Mouse (Mus musculus) intestine, embryonic 14.5 days (tissue): ENCODE measurements around the gene Gars. TPM values are rescaled to one million over a fixed set of nuclear protein-coding genes. Genes with fewer than 3 reads are reported as not detected.

ENCODE experiments used
- ATAC-seq: fragments of 200-750 bp; cut with Nextera tagmentation; replicated peaks from 2 replicates; pipeline ENCODE4 v1.8.0; 2017; ENCODE audit warnings: low read depth, moderate number of reproducible peaks, moderate TSS enrichment, moderate library complexity; ENCODE audit not compliant: low FRiP score, low TSS enrichment
- DNase-seq: peaks from one replicate; pipeline ENCODE4 v3.0.0-alpha.2; 2018; ENCODE audit warnings: low spot score
- H3K27ac ChIP-seq: fragments of 300-500 bp; sonication (generic); 2 replicates; pipeline ENCODE4 v1.5.1; 2014; ENCODE audit warnings: low read depth, mild to moderate bottlenecking, control low read depth
- H3K27me3 ChIP-seq: fragments of 300-500 bp; sonication (generic); replicated peaks from 2 replicates; pipeline ENCODE4 v1.6.1; 2014; ENCODE audit warnings: low read length, control low read depth; ENCODE audit not compliant: control insufficient read depth, insufficient read depth
- H3K36me3 ChIP-seq: fragments of 300-500 bp; sonication (generic); 2 replicates; pipeline ENCODE4 v1.6.1; 2014; ENCODE audit warnings: low read length, control low read depth; ENCODE audit not compliant: control insufficient read depth, insufficient read depth
- H3K4me1 ChIP-seq: fragments of 300-500 bp; sonication (generic); replicated peaks from 2 replicates; pipeline ENCODE4 v1.6.1; 2014; ENCODE audit warnings: low read length, control low read depth, mixed read lengths; ENCODE audit not compliant: control insufficient read depth, insufficient read depth
- H3K4me2 ChIP-seq: fragments of 300-500 bp; sonication (generic); 2 replicates; pipeline ENCODE4 v1.6.1; 2014; ENCODE audit warnings: low read length
- H3K4me3 ChIP-seq: fragments of 300-500 bp; sonication (generic); 2 replicates; pipeline ENCODE4 v1.5.1; 2014; ENCODE audit warnings: low read depth, low read length, control low read depth, mixed read lengths
- H3K9ac ChIP-seq: fragments of 300-500 bp; sonication (generic); 2 replicates; pipeline ENCODE4 v1.6.1; 2014; ENCODE audit warnings: mild to moderate bottlenecking, low read length
- H3K9me3 ChIP-seq: fragments of 300-500 bp; sonication (generic); 2 replicates; pipeline ENCODE4 v1.6.1; 2016; ENCODE audit warnings: low read length, control low read depth; ENCODE audit not compliant: control insufficient read depth
- WGBS: fragments of 180-500 bp; shearing (Covaris S2); extraction: QIAGEN DNeasy Blood & Tissue Kit; methylation state at CpG from one replicate; pipeline ENCODE4 v1.1.7; 2014; 5-methylcytosine and 5-hydroxymethylcytosine counted together
- polyA plus RNA-seq: library from polyadenylated mRNA; unstranded; fragments of >200 nt; fragmentation: Nextera tagmentation; extraction: Ambion mirVana; gene quantifications from 2 replicates; pipeline ENCODE4 v1.2.1, GENCODE M21; 2014

Gars gene
- polyA plus RNA-seq, 1 experiment from 2014 or later = 173 TPM

DNA sequence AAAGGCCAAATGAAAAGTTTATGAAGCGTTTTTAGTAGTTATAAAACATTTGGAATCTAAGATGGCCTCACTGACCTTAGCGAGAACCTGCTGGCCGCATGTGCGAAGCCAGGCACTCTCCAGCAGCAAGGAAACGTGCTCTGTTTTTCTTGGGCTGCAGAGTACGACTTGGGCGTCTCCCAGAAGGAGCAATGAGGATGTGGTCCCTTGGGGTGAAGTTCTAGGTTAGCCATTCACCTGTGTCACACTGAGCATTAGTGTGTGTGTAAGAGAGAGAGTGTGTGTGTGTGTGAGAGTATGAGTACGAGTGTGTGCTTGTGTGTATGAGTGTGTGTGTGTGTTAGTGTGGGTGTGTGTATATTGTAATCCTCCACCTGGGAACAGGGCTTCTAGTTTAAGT, 5.4 kb downstream of the Gars start:
- DNase-seq (no peak), ATAC-seq (no peak)
- H3K27me3 ChIP-seq = no peaks in the 10 kb centered on the region

DNA sequence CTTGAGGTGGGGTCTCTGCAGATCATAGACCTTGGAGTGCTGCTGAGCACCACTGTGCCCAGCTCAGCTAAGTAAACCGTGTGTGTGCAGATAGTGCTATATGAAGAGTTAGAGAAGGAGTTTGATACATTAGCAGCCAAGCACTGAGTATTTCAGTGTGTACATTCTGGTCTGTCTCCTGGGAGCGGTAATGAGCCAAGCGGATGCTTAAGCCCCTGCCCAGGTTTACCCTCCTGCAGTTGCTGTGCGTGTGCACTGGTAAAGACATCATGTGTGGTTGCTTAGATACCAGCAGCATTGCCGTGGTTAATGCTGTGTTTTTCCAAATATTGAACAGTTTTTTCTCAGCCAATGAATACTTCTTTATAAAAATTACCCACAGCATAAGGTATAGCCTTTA, 6.7 kb downstream of the Gars start:
- no peak overlapping the region for H3K9ac ChIP-seq
- H3K36me3 ChIP-seq = peaks cover 24% of the 10 kb centered on the region
- H3K4me2 ChIP-seq = no peak overlapping the region
- no peaks in the 10 kb centered on the region for H3K9me3 ChIP-seq
- DNase-seq (no peak), ATAC-seq (no peak)
- H3K27me3 ChIP-seq = no peaks in the 10 kb centered on the region
- no peaks in the 10 kb centered on the region; the same call in 1 of the 2 replicates for H3K4me1 ChIP-seq
- H3K27ac ChIP-seq = no peak overlapping the region
- H3K4me3 ChIP-seq = no peak overlapping the region
- WGBS = 74% methylated on average over 5 of the region's 5 CpGs

More for the DNA sequence above, 5.4 kb downstream of the Gars start:
- peaks cover 14% of the 10 kb centered on the region for H3K36me3 ChIP-seq
- no peaks in the 10 kb centered on the region for H3K9me3 ChIP-seq
- no peak overlapping the region for H3K4me3 ChIP-seq
- WGBS = 73% methylated on average over 8 of the region's 8 CpGs
- no peak overlapping the region for H3K27ac ChIP-seq
- no peak overlapping the region for H3K9ac ChIP-seq
- peaks cover 5% of the 10 kb centered on the region; the same call in 1 of the 2 replicates for H3K4me1 ChIP-seq
- no peak overlapping the region for H3K4me2 ChIP-seq

DNA sequence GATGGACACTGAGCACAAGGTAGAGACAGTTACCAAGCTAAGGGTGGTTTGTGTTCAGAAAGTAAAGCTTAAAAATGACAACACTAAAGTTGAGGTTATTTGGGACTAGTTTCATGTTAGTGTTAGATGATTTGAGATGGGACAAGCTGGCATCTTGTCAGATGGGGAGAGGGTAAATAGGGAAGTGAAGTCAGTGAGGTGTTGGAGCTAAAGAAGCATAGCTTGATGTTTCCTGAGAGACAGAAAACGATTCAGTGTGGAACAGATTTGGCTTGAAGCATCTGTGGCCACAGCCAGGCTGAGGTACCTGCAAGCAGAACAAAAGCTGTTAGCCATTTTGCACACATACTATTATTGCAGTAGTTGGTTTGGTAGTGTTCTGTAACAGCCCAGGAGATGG, 7.5 kb downstream of the Gars start:
- no peak overlapping the region for H3K4me2 ChIP-seq
- peaks cover 32% of the 10 kb centered on the region for H3K36me3 ChIP-seq
- no peaks in the 10 kb centered on the region; the same call in 1 of the 2 replicates for H3K4me1 ChIP-seq
- H3K9me3 ChIP-seq = no peaks in the 10 kb centered on the region
- WGBS = 74% methylated on average over 1 of the region's 1 CpGs
- no peak overlapping the region for H3K4me3 ChIP-seq
- H3K9ac ChIP-seq = no peak overlapping the region
- H3K27ac ChIP-seq = no peak overlapping the region
- ATAC-seq (no peak), DNase-seq (no peak)
- no peaks in the 10 kb centered on the region for H3K27me3 ChIP-seq

DNA sequence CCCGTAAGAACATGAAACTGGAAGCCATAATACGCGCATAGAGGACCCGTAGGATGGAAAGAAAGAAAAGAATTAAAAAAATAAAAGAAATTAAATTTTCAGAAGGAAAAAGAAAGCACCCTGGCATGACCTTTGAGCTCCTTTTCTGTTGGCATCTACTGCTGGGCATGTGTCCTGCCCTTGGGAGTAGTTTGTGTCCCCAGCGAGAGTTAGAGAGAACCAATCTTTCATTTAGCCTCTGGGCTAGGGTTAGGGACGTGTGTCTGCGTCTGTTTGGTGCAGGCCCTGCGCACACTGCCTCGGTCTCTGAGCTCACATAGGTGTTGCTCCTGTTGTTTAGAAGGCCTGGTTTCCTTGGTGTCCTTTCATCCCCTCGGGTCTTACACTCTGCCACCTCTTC, 11.4 kb downstream of the Gars start:
- WGBS = 93% methylated on average over 10 of the region's 10 CpGs
- H3K9me3 ChIP-seq = no peaks in the 10 kb centered on the region
- no peak overlapping the region for H3K4me2 ChIP-seq
- no peaks in the 10 kb centered on the region for H3K27me3 ChIP-seq
- no peak overlapping the region for H3K4me3 ChIP-seq
- no peak overlapping the region for H3K9ac ChIP-seq
- DNase-seq = no peak
- H3K27ac ChIP-seq = no peak overlapping the region
- no peaks in the 10 kb centered on the region; the same call in 1 of the 2 replicates for H3K4me1 ChIP-seq
- no peak for ATAC-seq
- peaks cover 69% of the 10 kb centered on the region for H3K36me3 ChIP-seq

DNA sequence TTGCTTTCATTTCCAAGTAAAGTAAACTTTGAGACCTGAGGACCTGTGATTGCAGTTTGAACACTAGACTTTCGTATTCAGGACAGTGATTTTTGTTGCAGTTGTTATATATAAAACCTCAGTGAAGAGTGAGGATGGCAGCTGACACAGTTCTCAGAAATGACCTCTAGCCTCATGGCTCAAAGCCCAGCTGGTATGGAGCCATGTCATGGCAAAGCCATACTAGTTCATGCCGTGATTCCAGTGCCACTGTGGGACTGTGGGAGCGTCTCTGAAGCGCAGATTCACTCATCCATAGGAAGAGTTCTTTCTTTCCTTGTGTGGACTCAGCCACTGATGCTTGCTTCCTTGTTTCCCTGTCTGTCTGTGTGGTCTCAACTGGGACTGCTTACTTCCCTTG, 16.7 kb downstream of the Gars start:
- WGBS = 90% methylated on average over 4 of the region's 4 CpGs
- H3K36me3 ChIP-seq = peaks cover 93% of the 10 kb centered on the region

GRCm38 (mm10) chr6:55057427-55057826, 19.6 kb downstream of the Gars start:
- Histone ChIP-seq H3K9me3 (no peaks in the 10 kb centered on the region), H3K9ac (no peak overlapping the region), H3K27me3 (no peaks in the 10 kb centered on the region), H3K27ac (no peak overlapping the region), H3K4me1 (no peaks in the 10 kb centered on the region), H3K4me2 (no peak overlapping the region), H3K4me3 (no peak overlapping the region), H3K36me3 (peaks cover 88% of the 10 kb centered on the region)
- DNase-seq (no peak), ATAC-seq (no peak)
- 92% methylated on average over 3 of the region's 3 CpGs for WGBS

More for the DNA sequence above, 16.7 kb downstream of the Gars start:
- no peak overlapping the region for H3K4me2 ChIP-seq
- DNase-seq (no peak), ATAC-seq (no peak)
- no peaks in the 10 kb centered on the region for H3K4me1 ChIP-seq
- no peaks in the 10 kb centered on the region for H3K9me3 ChIP-seq
- H3K27ac ChIP-seq = no peak overlapping the region
- H3K4me3 ChIP-seq = no peak overlapping the region
- H3K27me3 ChIP-seq = no peaks in the 10 kb centered on the region
- no peak overlapping the region for H3K9ac ChIP-seq

DNA sequence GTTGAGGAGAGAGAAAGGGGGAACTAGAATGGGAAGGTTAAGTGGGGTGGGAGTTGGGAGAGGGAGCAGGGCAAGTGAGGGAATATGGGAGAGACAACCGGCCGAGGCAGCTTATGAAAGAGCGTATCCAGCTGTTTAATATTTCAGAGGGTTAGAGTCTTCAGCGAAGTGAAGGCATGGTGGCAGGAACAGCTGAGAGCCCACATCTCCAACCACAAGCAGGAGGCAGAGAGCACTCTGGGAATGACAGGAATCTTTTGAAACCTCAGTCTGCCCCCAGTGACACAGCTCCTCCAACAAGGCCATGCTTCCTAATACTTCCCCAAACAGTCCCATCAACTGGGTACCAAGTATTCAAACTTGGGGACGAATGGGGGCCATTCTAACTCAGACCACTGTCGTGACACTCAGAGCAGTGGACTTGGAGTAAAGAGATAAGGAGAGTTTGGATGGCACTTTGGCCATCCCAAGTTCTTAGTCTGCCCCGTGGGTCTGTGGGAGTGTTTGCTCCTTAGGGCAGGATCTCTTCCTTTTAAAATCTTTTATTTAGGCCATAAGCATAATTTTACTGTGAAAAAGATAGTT, 22.5 kb downstream of the Gars start:
- Histone ChIP-seq H3K4me3 (no peak overlapping the region), H3K9ac (no peak overlapping the region), H3K36me3 (peaks cover 87% of the 10 kb centered on the region), H3K4me1 (no peaks in the 10 kb centered on the region), H3K27ac (no peak overlapping the region), H3K4me2 (no peak overlapping the region), H3K27me3 (no peaks in the 10 kb centered on the region), H3K9me3 (no peaks in the 10 kb centered on the region)
- 95% methylated on average over 7 of the region's 7 CpGs for WGBS
- ATAC-seq = no peak
- DNase-seq = no peak

DNA sequence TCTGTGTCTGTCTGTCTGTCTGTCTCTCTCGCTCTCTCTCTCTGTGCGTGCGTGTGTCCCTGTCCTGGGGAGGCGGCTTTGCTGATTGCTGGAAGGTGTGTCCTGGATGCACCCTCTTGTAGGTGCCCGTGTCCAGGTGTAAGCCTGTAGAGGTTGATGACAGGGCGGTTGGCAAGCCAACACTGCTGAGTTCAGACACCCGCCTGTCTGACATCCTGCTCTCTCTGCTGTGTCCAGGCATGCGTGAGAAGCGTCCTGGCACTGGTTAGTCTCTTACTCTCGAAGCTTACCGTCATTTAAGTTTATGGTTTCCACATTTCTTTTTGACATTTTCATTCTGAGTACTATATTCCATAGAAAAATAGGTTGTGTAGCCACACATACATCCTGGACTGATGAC, 23.5 kb downstream of the Gars start:
- DNase-seq (no peak), ATAC-seq (no peak)
- H3K4me2 ChIP-seq = no peak overlapping the region
- no peak overlapping the region for H3K27ac ChIP-seq
- 88% methylated on average over 11 of the region's 11 CpGs for WGBS
- H3K4me3 ChIP-seq = no peak overlapping the region
- no peaks in the 10 kb centered on the region for H3K27me3 ChIP-seq
- no peaks in the 10 kb centered on the region for H3K9me3 ChIP-seq
- peaks cover 87% of the 10 kb centered on the region for H3K36me3 ChIP-seq
- H3K9ac ChIP-seq = no peak overlapping the region
- no peaks in the 10 kb centered on the region for H3K4me1 ChIP-seq

- peaks cover 87% of the 10 kb centered on the region for H3K36me3 ChIP-seq
- H3K4me3 ChIP-seq = no peak overlapping the region
- no peak for DNase-seq
- H3K27ac ChIP-seq = no peak overlapping the region
- 85% methylated on average over 5 of the region's 5 CpGs for WGBS
- no peaks in the 10 kb centered on the region for H3K4me1 ChIP-seq
- H3K4me2 ChIP-seq = no peak overlapping the region
- no peak for ATAC-seq
- H3K9ac ChIP-seq = no peak overlapping the region
- no peaks in the 10 kb centered on the region for H3K27me3 ChIP-seq
- no peaks in the 10 kb centered on the region for H3K9me3 ChIP-seq
Observed at GRCm38 (mm10) chr6:55062200-55062599, 24.4 kb downstream of the Gars start.
